Mouse (Mus musculus): ENCODE data around the gene Egln2.

The Egln2 gene

GRCm38 (mm10) chr7:27132588-27132987 is 34.0 kb downstream of the Egln2 start:
- Histone ChIP-seq H3K4me1 (replicated peaks; ENCODE audit: low read depth, low read length) (peaks cover 39% of the 10 kb centered on the region), H3K9me3 (ENCODE audit: low read length) (peaks cover 6% of the 10 kb centered on the region), H3K27me3 (ENCODE audit: insufficient read depth, low read length) (no peaks in the 10 kb centered on the region), H3K4me3 (replicated peaks; ENCODE audit: low read length) (peak overlapping the region; percentile 39; the same call in 1 of the 2 replicates), H3K36me3 (ENCODE audit: insufficient read depth, low read length) (no peaks in the 10 kb centered on the region)
- TF ChIP-seq NANOG (IDR thresholded peaks at IDR 0.05; ENCODE audit: borderline replicate concordance, low read length) (no peak), CTCF (conservative IDR thresholded peaks at IDR 0.05; ENCODE audit: low read length) (peak; percentile 40)

- Histone ChIP-seq H3K9me3 (ENCODE audit: low read length) (peaks cover 6% of the 10 kb centered on the region), H3K4me3 (replicated peaks; ENCODE audit: low read length) (peak overlapping the region; percentile 61), H3K36me3 (ENCODE audit: insufficient read depth, low read length) (no peaks in the 10 kb centered on the region), H3K27me3 (ENCODE audit: insufficient read depth, low read length) (no peaks in the 10 kb centered on the region), H3K4me1 (replicated peaks; ENCODE audit: low read depth, low read length) (peaks cover 28% of the 10 kb centered on the region)
- no peak for TF ChIP-seq POU5F1 (IDR thresholded peaks at IDR 0.05; ENCODE audit: borderline replicate concordance, low read length)
- TF ChIP-seq CTCF (conservative IDR thresholded peaks at IDR 0.05; ENCODE audit: low read length), result peak; percentile 81
These were observed 35.2 kb downstream of the Egln2 start for GRCm38 (mm10) chr7:27131387-27131786.

- TF ChIP-seq NANOG (IDR thresholded peaks at IDR 0.05; ENCODE audit: borderline replicate concordance, low read length), result no peak
- no peak for TF ChIP-seq POU5F1 (IDR thresholded peaks at IDR 0.05; ENCODE audit: borderline replicate concordance, low read length)
- no peak for TF ChIP-seq CTCF (conservative IDR thresholded peaks at IDR 0.05; ENCODE audit: low read length)
- Histone ChIP-seq H3K4me3 (replicated peaks; ENCODE audit: low read length) (peak overlapping the region; percentile 61), H3K4me1 (replicated peaks; ENCODE audit: low read depth, low read length) (peaks cover 25% of the 10 kb centered on the region), H3K27me3 (ENCODE audit: insufficient read depth, low read length) (no peaks in the 10 kb centered on the region), H3K9me3 (ENCODE audit: low read length) (peaks cover 6% of the 10 kb centered on the region), H3K36me3 (ENCODE audit: insufficient read depth, low read length) (no peaks in the 10 kb centered on the region)
These were observed 35.9 kb downstream of the Egln2 start for GRCm38 (mm10) chr7:27130521-27131370.

- Histone ChIP-seq H3K27me3 (ENCODE audit: insufficient read depth, low read length) (no peaks in the 10 kb centered on the region), H3K4me1 (replicated peaks; ENCODE audit: low read depth, low read length) (peaks cover 25% of the 10 kb centered on the region), H3K9me3 (ENCODE audit: low read length) (peaks cover 6% of the 10 kb centered on the region), H3K36me3 (ENCODE audit: insufficient read depth, low read length) (no peaks in the 10 kb centered on the region), H3K4me3 (replicated peaks; ENCODE audit: low read length) (no peak overlapping the region)
- TF ChIP-seq NANOG (IDR thresholded peaks at IDR 0.05; ENCODE audit: borderline replicate concordance, low read length), result no peak
- no peak for TF ChIP-seq CTCF (conservative IDR thresholded peaks at IDR 0.05; ENCODE audit: low read length)
- no peak for TF ChIP-seq POU5F1 (IDR thresholded peaks at IDR 0.05; ENCODE audit: borderline replicate concordance, low read length)
These were observed 36.8 kb downstream of the Egln2 start for GRCm38 (mm10) chr7:27129811-27130210.

GRCm38 (mm10) chr7:27128946-27129345 is 37.7 kb downstream of the Egln2 start:
- TF ChIP-seq POU5F1 (IDR thresholded peaks at IDR 0.05; ENCODE audit: borderline replicate concordance, low read length) (no peak), CTCF (conservative IDR thresholded peaks at IDR 0.05; ENCODE audit: low read length) (no peak), NANOG (IDR thresholded peaks at IDR 0.05; ENCODE audit: borderline replicate concordance, low read length) (no peak)
- H3K4me1 ChIP-seq (replicated peaks; ENCODE audit: low read depth, low read length), result peaks cover 24% of the 10 kb centered on the region
- H3K27me3 ChIP-seq (ENCODE audit: insufficient read depth, low read length), result no peaks in the 10 kb centered on the region
- H3K4me3 ChIP-seq (replicated peaks; ENCODE audit: low read length), result no peak overlapping the region
- H3K36me3 ChIP-seq (ENCODE audit: insufficient read depth, low read length), result no peaks in the 10 kb centered on the region
- H3K9me3 ChIP-seq (ENCODE audit: low read length), result peaks cover 6% of the 10 kb centered on the region

- peaks cover 17% of the 10 kb centered on the region for H3K4me1 ChIP-seq (replicated peaks; ENCODE audit: low read depth, low read length)
- no peaks in the 10 kb centered on the region for H3K36me3 ChIP-seq (ENCODE audit: insufficient read depth, low read length)
- H3K4me3 ChIP-seq (replicated peaks; ENCODE audit: low read length), result no peak overlapping the region
- peak; percentile 91 for TF ChIP-seq CTCF (conservative IDR thresholded peaks at IDR 0.05; ENCODE audit: low read length)
- no peak for TF ChIP-seq POU5F1 (IDR thresholded peaks at IDR 0.05; ENCODE audit: borderline replicate concordance, low read length)
- no peak for TF ChIP-seq NANOG (IDR thresholded peaks at IDR 0.05; ENCODE audit: borderline replicate concordance, low read length)
- peaks cover 6% of the 10 kb centered on the region for H3K9me3 ChIP-seq (ENCODE audit: low read length)
- no peaks in the 10 kb centered on the region for H3K27me3 ChIP-seq (ENCODE audit: insufficient read depth, low read length)
These were observed 38.4 kb downstream of the Egln2 start for GRCm38 (mm10) chr7:27128162-27128561.

GRCm38 (mm10) chr7:27124969-27125368 is 41.6 kb downstream of the Egln2 start:
- no peaks in the 10 kb centered on the region; the same call in 1 of the 2 replicates for H3K9me3 ChIP-seq (ENCODE audit: low read length)
- H3K27me3 ChIP-seq (ENCODE audit: insufficient read depth, low read length), result no peaks in the 10 kb centered on the region
- no peaks in the 10 kb centered on the region for H3K4me1 ChIP-seq (replicated peaks; ENCODE audit: low read depth, low read length)
- no peak overlapping the region for H3K4me3 ChIP-seq (replicated peaks; ENCODE audit: low read length)
- no peaks in the 10 kb centered on the region for H3K36me3 ChIP-seq (ENCODE audit: insufficient read depth, low read length)
- no peak for TF ChIP-seq CTCF (conservative IDR thresholded peaks at IDR 0.05; ENCODE audit: low read length)
- TF ChIP-seq POU5F1 (IDR thresholded peaks at IDR 0.05; ENCODE audit: borderline replicate concordance, low read length), result no peak
- TF ChIP-seq NANOG (IDR thresholded peaks at IDR 0.05; ENCODE audit: borderline replicate concordance, low read length), result no peak

GRCm38 (mm10) chr7:27124305-27124832 is 42.2 kb downstream of the Egln2 start:
- H3K9me3 ChIP-seq (ENCODE audit: low read length), result no peaks in the 10 kb centered on the region; the same call in 1 of the 2 replicates
- TF ChIP-seq NANOG (IDR thresholded peaks at IDR 0.05; ENCODE audit: borderline replicate concordance, low read length), result no peak
- no peaks in the 10 kb centered on the region for H3K4me1 ChIP-seq (replicated peaks; ENCODE audit: low read depth, low read length)
- H3K4me3 ChIP-seq (replicated peaks; ENCODE audit: low read length), result no peak overlapping the region
- no peaks in the 10 kb centered on the region for H3K27me3 ChIP-seq (ENCODE audit: insufficient read depth, low read length)
- H3K36me3 ChIP-seq (ENCODE audit: insufficient read depth, low read length), result no peaks in the 10 kb centered on the region

Measured in E14TG2a.4 (cell line).